Mouse (Mus musculus) liver, embryonic 14.5 days (tissue): ENCODE results near the gene Cnbd2. TPM values are rescaled to one million over a fixed set of nuclear protein-coding genes. Genes with fewer than 3 reads are reported as not detected.

Experiments
- ATAC-seq: fragments of 200-750 bp; cut with Nextera tagmentation; 2 replicates; pipeline ENCODE4 v1.8.0; 2017; ENCODE audit warnings: moderate number of reproducible peaks, mild to moderate bottlenecking, moderate library complexity; ENCODE audit not compliant: insufficient read depth
- DNase-seq, 3 experiments: peaks; one replicate each; pipeline ENCODE4 v3.0.0-alpha.2; 2012 to 2013; ENCODE audit warnings: low read depth in 3 of 3, low spot score in 3 of 3
- H3K27ac ChIP-seq: fragments of 300-500 bp; sonication (generic); 2 replicates; pipeline ENCODE4 v1.5.1; 2014; ENCODE audit warnings: moderate library complexity, mild to moderate bottlenecking, control low read depth, inconsistent platforms
- H3K27me3 ChIP-seq: fragments of 300-500 bp; sonication (generic); 2 replicates; pipeline ENCODE4 v1.6.1; 2014; ENCODE audit warnings: mild to moderate bottlenecking, low read length, moderate library complexity; ENCODE audit not compliant: control insufficient read depth, insufficient read depth
- H3K36me3 ChIP-seq: fragments of 300-500 bp; sonication (generic); replicated peaks from 2 replicates; pipeline ENCODE4 v1.6.1; 2014; ENCODE audit warnings: low read depth; ENCODE audit not compliant: control insufficient read depth, insufficient read depth
- H3K4me1 ChIP-seq, 2 experiments: fragments of 200-500 bp in 1 of 2; fragments of 300-500 bp in 1 of 2; sonication (generic) in 1 of 2; replicated peaks; 2 replicates each; pipeline ENCODE4 v1.6.1; 2012 to 2014; ENCODE audit warnings: antibody characterized with exemption in 1 of 2, inconsistent platforms in 1 of 2, low read length in 1 of 2; ENCODE audit not compliant: control insufficient read depth in 2 of 2, insufficient read depth in 2 of 2
- H3K4me2 ChIP-seq: fragments of 300-500 bp; sonication (generic); 2 replicates; pipeline ENCODE4 v1.6.1; 2014; ENCODE audit warnings: low read depth, mild to moderate bottlenecking, control low read depth, moderate library complexity
- H3K4me3 ChIP-seq, 2 experiments: fragments of 200-500 bp in 1 of 2; fragments of 300-500 bp in 1 of 2; sonication (generic) in 1 of 2; 2 replicates each; pipeline ENCODE4 v1.5.1; 2012 to 2014; ENCODE audit warnings: low read depth in 2 of 2, low read length in 2 of 2, mild to moderate bottlenecking in 2 of 2, control low read depth in 1 of 2, inconsistent platforms in 1 of 2, moderate library complexity in 1 of 2; ENCODE audit not compliant: insufficient read depth in 1 of 2
- H3K9ac ChIP-seq: fragments of 300-500 bp; sonication (generic); replicated peaks from 2 replicates; pipeline ENCODE4 v1.6.1; 2014; ENCODE audit warnings: mild to moderate bottlenecking, control low read depth, moderate library complexity
- H3K9me3 ChIP-seq: fragments of 300-500 bp; sonication (generic); 2 replicates; pipeline ENCODE4 v1.6.1; 2016; ENCODE audit warnings: low read length, mixed read lengths; ENCODE audit not compliant: control insufficient read depth
- CTCF ChIP-seq: IDR thresholded peaks from 2 replicates; pipeline ENCODE4 v1.5.1; 2016; ENCODE audit warnings: antibody characterized with exemption, low read depth, control low read depth
- EP300 ChIP-seq: IDR thresholded peaks from 2 replicates; pipeline ENCODE4 v1.6.1; 2016; ENCODE audit warnings: antibody characterized with exemption, low read depth
- WGBS: fragments of 180-500 bp; shearing (Covaris S2); extraction: QIAGEN DNeasy Blood & Tissue Kit; methylation state at CpG from one replicate; pipeline ENCODE4 v1.1.7; 2014; ENCODE audit not compliant: insufficient replicate concordance; 5-methylcytosine and 5-hydroxymethylcytosine counted together
- polyA plus RNA-seq, 2 experiments: library from polyadenylated mRNA; depleted of rRNA in 1 of 2; stranded (reverse) in 1 of 2; unstranded in 1 of 2; fragments of >200 nt; fragmentation: Nextera tagmentation in 1 of 2; extraction: Ambion mirVana in 1 of 2; gene quantifications; 2 replicates each; pipeline versions ENCODE4 v1.2.1 to v1.2.3; 2012 to 2014

Cnbd2 gene
- polyA plus RNA-seq, 2 experiments, result 0.51 to 1.9 TPM

DNA sequence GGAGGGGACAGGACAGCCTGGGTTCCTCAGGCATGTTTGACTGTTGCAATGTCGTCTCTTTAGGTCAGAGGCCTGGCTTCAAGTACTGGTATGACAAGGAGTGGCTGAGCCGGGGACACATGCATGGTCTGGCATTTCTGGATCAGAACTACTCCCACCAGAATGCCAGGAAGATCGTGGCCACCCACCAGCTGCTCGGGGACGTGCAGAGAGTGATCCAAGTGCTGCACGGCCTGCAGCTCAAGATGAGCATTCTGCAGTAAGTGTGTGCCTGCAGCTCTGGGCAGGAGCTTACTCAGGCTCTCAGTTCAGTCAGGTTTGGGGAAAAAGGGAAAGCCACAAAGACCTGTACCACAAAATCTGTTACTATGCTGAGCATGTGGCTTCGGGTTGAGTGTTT is 13.6 kb upstream of the Cnbd2 start:
- no peak overlapping the region for H3K4me3 ChIP-seq
- WGBS, result 73% methylated on average over 7 of the region's 7 CpGs
- peaks cover 0 to 4% of the 10 kb centered on the region in 2 experiments; a peak in 1 of 4 replicates for H3K4me1 ChIP-seq
- no peaks in the 10 kb centered on the region for H3K27me3 ChIP-seq
- H3K27ac ChIP-seq, result no peak overlapping the region
- no peak overlapping the region for H3K9ac ChIP-seq
- no peak overlapping the region for H3K4me2 ChIP-seq
- DNase-seq, result no peak
- peaks cover 3% of the 10 kb centered on the region for H3K36me3 ChIP-seq
- no peaks in the 10 kb centered on the region for H3K9me3 ChIP-seq
- no peak for TF ChIP-seq EP300
- TF ChIP-seq CTCF, result no peak
- no peak for ATAC-seq

DNA sequence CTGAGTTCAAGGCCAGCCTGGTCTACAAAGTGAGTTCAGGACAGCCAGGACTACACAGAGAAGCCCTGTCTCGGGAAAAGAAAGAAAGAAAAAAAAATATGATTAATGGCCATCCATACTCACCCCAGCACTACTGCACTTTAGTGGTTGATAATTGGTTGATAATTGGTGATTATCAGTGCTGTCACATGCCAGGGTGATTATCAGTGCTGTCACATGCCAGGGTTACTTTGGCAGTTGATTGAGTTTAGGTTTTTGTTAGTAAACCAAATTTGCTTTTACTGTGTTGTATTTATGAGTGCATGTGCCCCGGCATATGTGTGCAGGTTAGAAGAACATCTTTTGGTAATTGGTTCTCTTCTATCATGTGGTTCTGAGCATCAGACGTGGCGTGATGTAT is 10.0 kb upstream of the Cnbd2 start:
- ATAC-seq (0 out of 2 replicates have a peak, but pooled peaks have one; percentile 23), DNase-seq (peak in 1 of 3 experiments; percentile 26)
- Histone ChIP-seq H3K4me3 (no peak overlapping the region), H3K9ac (no peak overlapping the region), H3K9me3 (no peaks in the 10 kb centered on the region), H3K27ac (no peak overlapping the region), H3K4me1 (peaks cover 0 to 4% of the 10 kb centered on the region in 2 experiments; a peak in 1 of 4 replicates), H3K27me3 (no peaks in the 10 kb centered on the region), H3K4me2 (no peak overlapping the region), H3K36me3 (peaks cover 3% of the 10 kb centered on the region)
- peak; percentile 30; the same call in 1 of the 2 replicates for TF ChIP-seq EP300
- no peak for TF ChIP-seq CTCF
- 52% methylated on average over 4 of the region's 4 CpGs for WGBS

DNA sequence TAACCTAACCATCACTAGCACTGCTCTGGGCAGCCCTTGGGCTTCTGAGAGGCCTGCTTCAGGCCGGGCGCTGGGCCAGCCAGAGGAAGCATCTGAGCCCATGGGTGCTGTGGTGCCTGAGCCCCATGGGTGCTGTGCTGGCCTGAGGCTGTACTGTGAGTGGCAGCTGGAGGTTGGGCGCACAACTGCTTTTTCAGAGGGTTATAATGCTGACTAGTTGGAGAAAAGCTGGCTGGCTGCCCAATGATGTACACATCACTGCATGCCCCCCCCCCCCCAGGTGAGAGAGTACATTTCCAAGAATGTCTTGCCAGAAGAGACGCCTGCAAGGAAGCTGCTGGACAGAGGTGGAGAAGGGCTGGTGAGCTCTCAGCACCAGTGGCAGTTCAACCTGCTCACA is 7.7 kb upstream of the Cnbd2 start:
- WGBS, result 66% methylated on average over 4 of the region's 4 CpGs
- ATAC-seq (no peak), DNase-seq (no peak)
- Histone ChIP-seq H3K9ac (no peak overlapping the region), H3K4me1 (peaks cover 0 to 4% of the 10 kb centered on the region in 2 experiments; a peak in 1 of 4 replicates), H3K4me2 (no peak overlapping the region), H3K27me3 (no peaks in the 10 kb centered on the region), H3K27ac (no peak overlapping the region), H3K36me3 (peaks cover 3% of the 10 kb centered on the region), H3K4me3 (no peak overlapping the region), H3K9me3 (no peaks in the 10 kb centered on the region)
- TF ChIP-seq EP300 (no peak), CTCF (no peak)

DNA sequence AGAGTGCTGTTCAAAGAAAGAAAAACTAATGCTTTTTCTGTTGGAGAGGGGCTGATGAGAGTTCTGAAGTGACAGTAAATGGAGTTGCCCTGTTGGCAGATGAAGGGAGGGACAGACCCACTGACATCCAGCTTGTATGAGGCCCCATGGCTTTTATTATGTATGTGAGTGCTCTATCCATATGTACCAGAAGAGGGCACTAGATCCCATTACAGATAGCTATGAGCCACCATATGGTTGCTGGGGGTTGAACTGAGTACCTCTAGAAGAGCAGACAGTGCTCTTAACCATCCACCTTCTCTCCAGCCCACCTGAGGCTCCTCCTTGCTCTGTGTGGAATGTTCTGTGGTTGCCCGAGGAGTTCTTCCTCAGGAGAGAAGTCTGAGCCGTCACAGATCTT is 6.3 kb upstream of the Cnbd2 start:
- H3K4me2 ChIP-seq, result no peak overlapping the region
- 61% methylated on average over 2 of the region's 2 CpGs for WGBS
- peak; percentile 28; the same call in 1 of the 2 replicates for ATAC-seq

DNA sequence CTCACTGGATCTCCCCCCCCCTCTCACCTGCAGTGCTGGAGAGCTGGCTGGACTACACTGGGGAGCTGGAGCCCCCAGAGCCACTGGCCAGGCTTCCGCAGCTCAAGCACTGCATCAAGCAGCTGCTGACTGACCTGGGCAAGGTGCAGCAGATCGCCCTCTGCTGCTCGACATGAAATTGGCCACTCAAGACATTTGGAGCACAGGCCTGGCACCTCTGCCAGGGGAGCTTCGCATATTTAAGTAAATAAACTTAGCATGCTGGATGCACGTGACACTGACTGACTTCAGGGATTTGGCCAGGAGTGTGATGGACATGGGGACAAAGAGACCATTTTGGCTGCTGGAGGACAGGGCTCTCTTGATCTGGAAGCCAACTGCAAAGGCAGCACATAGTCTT is 4.8 kb upstream of the Cnbd2 start:
- ATAC-seq (no peak), DNase-seq (no peak)
- H3K9me3 ChIP-seq, result no peaks in the 10 kb centered on the region
- H3K4me2 ChIP-seq, result no peak overlapping the region
- H3K36me3 ChIP-seq, result no peaks in the 10 kb centered on the region; the same call in 1 of the 2 replicates
- no peak overlapping the region for H3K27ac ChIP-seq
- peak; percentile 65 for TF ChIP-seq CTCF
- no peak for TF ChIP-seq EP300
- no peak overlapping the region for H3K9ac ChIP-seq
- peaks cover 6 to 7% of the 10 kb centered on the region in 2 experiments for H3K4me1 ChIP-seq
- H3K27me3 ChIP-seq, result no peaks in the 10 kb centered on the region
- 67% methylated on average over 5 of the region's 5 CpGs for WGBS
- H3K4me3 ChIP-seq, result no peak overlapping the region

More for the DNA sequence above, 6.3 kb upstream of the Cnbd2 start:
- Histone ChIP-seq H3K36me3 (peaks cover 1% of the 10 kb centered on the region), H3K27me3 (no peaks in the 10 kb centered on the region), H3K27ac (no peak overlapping the region), H3K9me3 (no peaks in the 10 kb centered on the region), H3K4me3 (no peak overlapping the region), H3K4me1 (peaks cover 0 to 4% of the 10 kb centered on the region in 2 experiments; a peak in 1 of 4 replicates), H3K9ac (no peak overlapping the region)
- no peak for TF ChIP-seq EP300
- TF ChIP-seq CTCF, result peak; percentile 66
- DNase-seq, result peak in 1 of 3 experiments; percentile 15
